In genomic region chr4:47438956-47439355, GRCm38 (mm10) we compare ENCODE assay signal across 13 mouse cellular contexts.
"Had no signal": no experiment of that assay in that cellular context is flagged by ENCODE, and none has a peak within 500 bp of the region (broad histone marks: within the 10 kb centered on the region; RNA-seq: fewer than 3 reads in every experiment).

No protein-coding gene starts in this region.

- H3K27ac ChIP-seq: liver, embryonic 13.5 days had no signal

- H3K27me3 ChIP-seq: neural tube, embryonic 13.5 days had no signal

- H3K4me3 ChIP-seq: liver, embryonic 13.5 days had no signal

- H3K36me3 ChIP-seq: kidney, embryonic 15.5 days; liver, embryonic 13.5 days; midbrain, embryonic 13.5 days; neural tube, embryonic 13.5 days had no signal

- ATAC-seq: intestine, postnatal 0 days had no signal

- H3K9ac ChIP-seq: liver, embryonic 13.5 days had no signal

- DNase-seq: kidney, adult 2 months; kidney, postnatal 10 days; kidney, postnatal 36 days; layer of hippocampus, postnatal 36 days; liver, embryonic 13.5 days; lung, adult 2 months; lung, postnatal 14 days; lung, postnatal 4 days; thymus, postnatal 25 days had no signal

- H3K4me2 ChIP-seq: liver, embryonic 13.5 days had no signal

- H3K9me3 ChIP-seq: kidney, embryonic 15.5 days; liver, embryonic 13.5 days; midbrain, embryonic 13.5 days; neural tube, embryonic 13.5 days had no signal
